Mouse (Mus musculus) thymus, adult 2 months (tissue): ENCODE data around the gene Acp2. TPM values are rescaled to one million over a fixed set of nuclear protein-coding genes. Genes with fewer than 3 reads are reported as not detected.

Experiments used
- DNase-seq: peaks from one replicate; pipeline ENCODE4 v3.0.0; 2021
- H3K27ac ChIP-seq: fragments of 200-500 bp; 2 replicates; pipeline ENCODE4 v1.5.1; 2012; ENCODE audit warnings: low read length, control low read depth; ENCODE audit not compliant: control insufficient read depth, insufficient read depth
- H3K27me3 ChIP-seq: fragments of 200-500 bp; 2 replicates; pipeline ENCODE4 v1.6.1; 2012; ENCODE audit warnings: mild to moderate bottlenecking, low read length, moderate library complexity, mixed read lengths; ENCODE audit not compliant: control insufficient read depth, insufficient read depth
- H3K36me3 ChIP-seq: fragments of 200-500 bp; 2 replicates; pipeline ENCODE4 v1.6.1; 2012; ENCODE audit warnings: mild to moderate bottlenecking, low read length, moderate library complexity; ENCODE audit not compliant: control insufficient read depth, insufficient read depth
- H3K4me1 ChIP-seq: fragments of 200-500 bp; replicated peaks from 2 replicates; pipeline ENCODE4 v1.6.1; 2012; ENCODE audit warnings: low read length; ENCODE audit not compliant: control insufficient read depth, insufficient read depth
- H3K4me3 ChIP-seq: fragments of 200-500 bp; 2 replicates; pipeline ENCODE4 v1.5.1; 2012; ENCODE audit warnings: mild to moderate bottlenecking, low read length, control low read depth, moderate library complexity; ENCODE audit not compliant: control insufficient read depth, insufficient read depth
- CTCF ChIP-seq: fragments of 200-500 bp; IDR thresholded peaks from 2 replicates; pipeline ENCODE4 v1.5.1; 2012; ENCODE audit warnings: mild to moderate bottlenecking, control low read depth, low read length, moderate library complexity, borderline replicate concordance; ENCODE audit not compliant: control insufficient read depth, poor library complexity, insufficient read depth; ENCODE audit errors: extremely low read depth
- POLR2A ChIP-seq: fragments of 200-500 bp; IDR thresholded peaks from 2 replicates; pipeline ENCODE4 v1.6.1; 2012; ENCODE audit warnings: mild to moderate bottlenecking, low read length, control low read depth, moderate library complexity; ENCODE audit not compliant: control insufficient read depth, poor library complexity, insufficient read depth; ENCODE audit errors: extremely low read depth
- WGBS: fragments of 180-500 bp; shearing (Covaris S2); methylation state at CpG from one replicate; pipeline ENCODE4 v1.1.7; 2018; 5-methylcytosine and 5-hydroxymethylcytosine counted together
- polyA plus RNA-seq: library from polyadenylated mRNA; depleted of rRNA; stranded (reverse); fragments of >200 nt; gene quantifications from 2 replicates; pipeline ENCODE4 v1.2.3, GENCODE M21; 2012; rRNA removed

Acp2 gene
- 31.1 TPM in 2 replicates for polyA plus RNA-seq

DNA sequence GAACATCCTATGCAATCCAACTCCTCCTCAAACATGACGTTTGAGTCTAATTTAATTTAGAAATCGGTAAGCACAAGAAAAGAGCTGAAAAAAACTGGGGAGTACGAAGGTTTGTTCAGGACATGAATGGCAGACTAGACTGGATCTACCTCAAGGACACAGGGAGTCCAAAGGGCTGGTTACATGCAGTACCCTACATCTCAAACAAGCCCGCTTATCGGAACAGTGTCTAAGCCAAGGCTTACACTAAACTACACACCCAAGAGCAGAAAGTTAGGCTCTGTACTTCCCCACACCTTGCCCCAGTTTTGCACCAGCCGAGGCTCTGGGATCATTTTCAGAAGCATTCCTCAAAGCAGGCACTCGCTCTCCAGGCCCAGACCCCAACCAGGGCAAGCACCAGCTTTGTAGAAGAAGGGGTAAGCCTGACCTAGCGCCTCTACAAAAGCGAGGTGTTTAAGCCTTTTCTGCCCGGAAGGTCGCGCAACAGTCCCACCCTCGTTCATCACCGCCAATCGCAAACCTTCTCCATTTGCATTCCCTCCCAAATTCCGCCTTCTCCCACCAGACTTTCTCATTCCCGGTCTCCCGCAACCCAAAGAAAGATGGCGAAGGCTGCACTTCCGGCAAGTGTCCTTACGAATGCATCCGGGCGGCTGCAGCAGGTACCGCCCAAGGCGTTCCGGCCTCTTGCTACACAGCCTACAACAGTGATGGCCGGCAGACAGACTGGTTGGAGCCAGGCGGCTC lies at the start of gene Acp2, which contains the start of gene Nr1h3:
Gene Acp2, plus strand, starts transcription at position 664 of the 750 bp plus-strand sequence.
Gene Nr1h3, minus strand, starts transcription at position 613 of the 750 bp plus-strand sequence.
- Histone ChIP-seq H3K27me3 (no peaks in the 10 kb centered on the region), H3K4me1 (peaks cover 5% of the 10 kb centered on the region), H3K27ac (peak within 1 kb of the TSS; percentile 36; the same call in 1 of the 2 replicates), H3K36me3 (peaks cover 6% of the 10 kb centered on the region; the same call in 1 of the 2 replicates), H3K4me3 (peak within 1 kb of the TSS; percentile 99)
- TF ChIP-seq CTCF: 0 out of 2 replicates have a peak, but pooled peaks have one; percentile 13
- TF ChIP-seq POLR2A: 0 out of 2 replicates have a peak, but pooled peaks have one; percentile 41
- DNase-seq: peak; percentile 90
- WGBS: 5% methylated on average over 28 of the region's 28 CpGs

DNA sequence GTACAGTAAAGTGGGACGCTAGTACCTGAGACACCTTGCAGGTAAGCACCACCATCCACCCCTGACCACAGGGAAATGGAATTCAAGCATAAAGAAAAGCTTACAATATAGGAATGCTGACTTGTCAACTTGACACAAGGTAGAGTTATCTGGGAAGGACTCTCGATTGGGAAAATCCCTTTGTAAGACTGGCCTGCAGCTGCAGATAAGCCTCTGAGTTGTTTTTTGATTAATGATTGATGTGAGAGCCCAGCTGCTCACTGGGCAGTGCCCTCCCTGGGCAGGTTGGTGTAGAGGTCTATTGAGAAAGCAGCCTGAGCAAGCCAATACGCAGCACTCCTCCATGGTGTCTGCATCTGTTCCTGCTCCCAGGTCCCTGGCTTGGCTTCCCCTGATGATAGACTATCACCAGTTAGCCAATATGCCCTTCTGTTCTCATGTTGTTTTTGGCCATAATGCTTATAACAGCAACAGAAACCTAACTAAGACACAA lies 49.8 kb upstream of the Acp2 start:
- Histone ChIP-seq H3K36me3 (peaks cover 91% of the 10 kb centered on the region), H3K27me3 (no peaks in the 10 kb centered on the region), H3K4me3 (no peak overlapping the region), H3K27ac (no peak overlapping the region), H3K4me1 (no peaks in the 10 kb centered on the region)
- 92% methylated on average over 3 of the region's 3 CpGs for WGBS
- DNase-seq: no peak
- TF ChIP-seq CTCF (no peak), POLR2A (no peak)

DNA sequence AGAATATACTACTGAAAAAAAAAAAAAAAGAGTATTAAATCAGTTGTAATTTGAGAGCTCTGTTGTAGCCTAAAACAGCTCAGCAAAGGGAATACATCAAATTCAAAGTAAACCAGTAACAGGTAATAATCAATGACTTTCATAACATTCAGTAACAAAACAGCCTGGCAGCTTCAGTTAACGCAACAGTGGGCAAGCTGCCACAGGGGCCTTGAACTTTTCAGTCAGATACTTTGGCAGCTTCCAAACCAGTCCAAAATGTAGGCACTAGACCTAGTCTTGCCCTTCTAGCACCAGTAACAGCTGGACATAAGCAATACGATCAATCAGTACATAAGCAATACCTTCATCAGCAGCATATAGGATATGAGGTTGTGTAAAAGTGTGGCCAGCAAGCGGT lies 48.6 kb upstream of the Acp2 start:
- no peak overlapping the region for H3K4me3 ChIP-seq
- no peaks in the 10 kb centered on the region for H3K4me1 ChIP-seq
- DNase-seq: no peak
- WGBS: 97% methylated on average over 3 of the region's 3 CpGs
- TF ChIP-seq POLR2A (no peak), CTCF (no peak)
- no peak overlapping the region for H3K27ac ChIP-seq
- peaks cover 92% of the 10 kb centered on the region for H3K36me3 ChIP-seq
- no peaks in the 10 kb centered on the region for H3K27me3 ChIP-seq

DNA sequence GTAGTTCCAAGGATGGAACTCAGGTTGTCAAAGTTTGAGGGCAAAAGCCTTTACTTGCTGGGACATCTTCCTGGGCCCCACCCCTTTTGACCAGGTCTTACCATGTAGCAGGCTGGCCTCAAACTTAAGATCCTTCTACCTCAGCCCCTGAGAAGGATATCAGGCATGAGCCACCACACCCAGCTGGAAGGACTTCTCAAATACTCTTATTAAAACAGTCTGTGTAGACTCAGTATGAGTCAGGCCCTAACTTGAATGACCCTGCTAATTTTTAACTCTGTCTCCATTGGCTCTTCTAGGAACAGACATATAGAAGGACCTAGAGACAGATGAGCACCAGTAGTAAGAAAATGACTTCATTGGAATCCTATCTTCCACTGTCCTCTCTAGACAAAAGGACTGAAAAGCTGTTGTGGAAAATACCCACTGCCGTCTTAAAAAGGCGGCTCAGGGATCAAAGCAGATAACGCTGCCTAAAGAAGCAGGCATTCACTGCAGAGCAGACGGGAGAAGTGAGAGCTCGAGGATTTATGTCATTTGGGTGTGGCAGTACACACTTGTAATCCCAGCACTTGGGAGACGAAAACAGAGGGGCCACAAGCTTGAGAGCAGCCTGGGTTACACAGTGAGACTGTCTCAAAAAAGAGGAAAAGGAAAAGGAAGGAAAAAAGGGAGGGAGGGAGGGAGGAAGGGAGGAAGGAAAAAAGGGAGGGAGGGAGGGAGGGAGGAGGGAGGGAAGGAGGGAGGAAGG lies 45.5 kb upstream of the Acp2 start:
- Histone ChIP-seq H3K4me1 (no peaks in the 10 kb centered on the region), H3K4me3 (no peak overlapping the region), H3K27me3 (no peaks in the 10 kb centered on the region), H3K36me3 (peaks cover 97% of the 10 kb centered on the region), H3K27ac (no peak overlapping the region)
- TF ChIP-seq POLR2A: no peak
- TF ChIP-seq CTCF: no peak
- WGBS: 98% methylated on average over 6 of the region's 6 CpGs
- DNase-seq: no peak

DNA sequence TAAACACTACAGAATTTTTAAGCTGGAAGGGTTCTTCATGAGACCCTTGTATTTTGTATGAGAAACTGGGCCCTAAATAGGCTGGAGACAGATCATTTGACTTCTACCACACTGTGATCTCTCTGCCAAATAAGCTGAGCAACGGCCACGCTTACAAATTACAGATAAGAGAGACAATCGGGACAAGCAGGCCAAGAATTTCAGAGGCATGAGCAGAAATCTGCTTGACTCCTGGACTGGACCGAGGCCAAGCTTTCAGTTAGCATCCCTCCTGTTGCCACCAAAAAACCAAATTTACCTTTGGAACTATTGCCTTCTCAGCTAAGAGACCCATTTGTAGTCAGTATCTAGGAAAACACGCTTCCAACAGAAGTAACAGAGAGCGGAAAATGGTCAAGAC lies 42.1 kb upstream of the Acp2 start:
- Histone ChIP-seq H3K4me1 (no peaks in the 10 kb centered on the region), H3K36me3 (peaks cover 96% of the 10 kb centered on the region), H3K27ac (no peak overlapping the region), H3K27me3 (no peaks in the 10 kb centered on the region), H3K4me3 (no peak overlapping the region)
- TF ChIP-seq POLR2A (no peak), CTCF (no peak)
- no peak for DNase-seq
- 96% methylated on average over 6 of the region's 6 CpGs for WGBS

DNA sequence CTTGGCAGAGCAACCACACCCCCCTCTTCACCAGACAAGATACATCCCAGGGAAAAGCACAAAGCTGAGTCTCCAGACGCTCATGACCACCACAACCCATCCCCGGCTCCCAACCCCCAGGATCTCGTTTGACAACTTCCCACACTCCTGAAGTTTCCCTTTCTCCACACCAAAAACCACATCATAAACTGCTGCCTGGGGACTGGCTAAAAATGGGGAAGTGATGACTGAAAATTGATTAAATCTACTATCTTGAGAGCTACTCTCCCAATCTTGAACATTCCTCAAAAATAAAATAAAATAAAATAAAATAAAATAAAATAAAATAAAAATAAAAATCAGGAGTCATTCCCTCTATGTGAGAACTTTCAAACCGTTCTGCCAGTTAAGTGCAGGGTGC lies 39.7 kb upstream of the Acp2 start:
- Histone ChIP-seq H3K4me1 (no peaks in the 10 kb centered on the region), H3K36me3 (peaks cover 95% of the 10 kb centered on the region), H3K4me3 (no peak overlapping the region), H3K27ac (no peak overlapping the region), H3K27me3 (no peaks in the 10 kb centered on the region)
- TF ChIP-seq POLR2A (no peak), CTCF (no peak)
- WGBS: 82% methylated on average over 4 of the region's 4 CpGs
- no peak for DNase-seq
